Mouse (Mus musculus) granulocyte monocyte progenitor cell, adult 5-6 weeks (primary cell): ENCODE data around the gene Snd1. TPM values are rescaled to one million over a fixed set of nuclear protein-coding genes. Genes with fewer than 3 reads are reported as not detected.
A peak's percentile ranks its signal among the peaks of the same experiment; 100 is the strongest.

Source experiments
- ATAC-seq: replicated peaks from 2 replicates; pipeline ENCODE4 v1.8.0; 2016; ENCODE audit warnings: mild to moderate bottlenecking, moderate TSS enrichment, inconsistent platforms; ENCODE audit not compliant: poor library complexity, severe bottlenecking
- total RNA-seq, 2 experiments: library from RNA; stranded (forward) in 1 of 2; stranded (reverse) in 1 of 2; fragments of 200-712, 200-1000 nt in 1 of 2; fragments of >200 nt in 1 of 2; fragmentation: Nextera tagmentation in 1 of 2; gene quantifications; 2 replicates each; pipeline ENCODE4 v1.2.3; 2014 to 2017

Gene Snd1
- total RNA-seq, 2 experiments from 2014 or later: 139 to 188 TPM

DNA sequence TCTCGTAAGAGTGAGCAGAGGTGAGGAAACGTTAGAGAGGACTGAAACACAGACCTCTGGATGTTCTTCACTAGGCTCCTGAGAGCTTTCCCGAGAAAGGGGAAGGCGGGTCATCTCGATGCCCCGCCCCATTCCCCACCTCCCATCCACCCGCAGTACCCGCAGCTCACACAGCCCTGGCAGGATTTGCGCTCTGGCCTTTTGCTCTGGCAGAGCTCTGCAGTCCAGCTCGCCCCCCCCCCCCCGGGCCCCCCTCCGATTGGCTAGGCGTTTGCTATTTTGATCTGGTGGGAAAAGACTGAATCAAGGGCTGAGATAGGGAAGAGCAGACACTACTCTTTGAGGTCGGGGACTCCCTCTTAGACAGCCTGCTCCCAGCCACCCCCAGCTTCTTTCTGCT is 505.3 kb downstream of the Snd1 start:
- no peak for ATAC-seq

DNA sequence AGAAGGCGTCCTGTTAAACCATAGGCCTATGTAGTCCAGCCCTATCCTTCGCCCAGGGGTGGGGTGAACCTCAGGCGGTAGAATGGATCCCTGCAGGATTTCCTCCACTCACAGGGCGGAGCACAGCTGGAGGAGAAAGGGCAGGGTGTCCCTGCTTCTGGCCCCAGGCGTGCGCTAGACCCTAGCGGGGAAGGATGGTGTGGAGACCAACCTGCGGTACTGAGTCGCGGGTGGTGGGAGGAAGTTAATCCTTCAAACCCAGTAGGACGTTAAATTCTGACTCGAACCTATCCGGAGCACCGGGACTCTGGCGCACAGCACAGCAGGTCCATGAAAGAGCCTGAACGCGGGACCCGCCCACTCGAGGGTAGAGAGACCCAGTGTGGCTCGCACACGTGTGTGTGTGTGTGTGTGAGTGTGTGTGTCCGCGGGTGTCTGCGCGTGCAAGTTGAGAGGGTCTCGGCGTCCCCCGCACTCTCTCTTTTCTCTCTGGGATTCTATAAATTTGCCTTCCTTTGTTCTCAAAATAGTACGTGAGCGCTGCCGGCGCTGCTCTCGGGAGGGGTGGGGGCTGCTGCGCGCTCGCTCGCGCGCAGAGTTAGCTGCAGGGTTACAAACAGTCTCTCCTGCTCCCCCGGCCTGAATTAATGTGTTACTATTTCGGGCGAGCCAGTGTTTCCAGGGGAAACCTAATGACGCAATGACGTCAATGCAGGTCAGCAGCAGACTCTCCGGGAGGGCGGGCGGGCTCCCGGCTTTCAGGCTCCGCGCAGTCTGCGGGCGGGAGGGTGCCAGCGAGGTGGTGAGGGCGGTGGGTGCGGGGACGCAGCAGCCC is 506.0 kb downstream of the Snd1 start:
- ATAC-seq: 0 out of 2 replicates have a peak, but pooled peaks have one; percentile 21

DNA sequence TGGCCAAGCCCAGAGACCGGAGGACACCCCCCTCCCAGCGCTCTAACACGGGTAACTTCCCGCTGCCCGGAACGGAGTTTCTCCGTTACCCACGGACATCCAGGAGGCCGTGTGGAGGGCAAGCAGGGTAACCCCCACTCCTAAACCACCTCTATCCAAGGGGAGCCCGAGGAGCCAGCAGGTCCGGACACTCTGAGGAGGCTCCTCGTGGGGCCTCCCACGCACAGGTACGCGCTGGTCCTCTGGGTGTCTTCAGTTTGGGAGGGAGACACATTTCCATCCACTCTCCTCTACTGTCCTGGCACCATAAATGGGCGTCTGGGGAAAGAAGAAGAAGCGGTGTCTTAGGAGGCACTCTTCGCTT is 506.6 kb downstream of the Snd1 start:
- no peak for ATAC-seq

DNA sequence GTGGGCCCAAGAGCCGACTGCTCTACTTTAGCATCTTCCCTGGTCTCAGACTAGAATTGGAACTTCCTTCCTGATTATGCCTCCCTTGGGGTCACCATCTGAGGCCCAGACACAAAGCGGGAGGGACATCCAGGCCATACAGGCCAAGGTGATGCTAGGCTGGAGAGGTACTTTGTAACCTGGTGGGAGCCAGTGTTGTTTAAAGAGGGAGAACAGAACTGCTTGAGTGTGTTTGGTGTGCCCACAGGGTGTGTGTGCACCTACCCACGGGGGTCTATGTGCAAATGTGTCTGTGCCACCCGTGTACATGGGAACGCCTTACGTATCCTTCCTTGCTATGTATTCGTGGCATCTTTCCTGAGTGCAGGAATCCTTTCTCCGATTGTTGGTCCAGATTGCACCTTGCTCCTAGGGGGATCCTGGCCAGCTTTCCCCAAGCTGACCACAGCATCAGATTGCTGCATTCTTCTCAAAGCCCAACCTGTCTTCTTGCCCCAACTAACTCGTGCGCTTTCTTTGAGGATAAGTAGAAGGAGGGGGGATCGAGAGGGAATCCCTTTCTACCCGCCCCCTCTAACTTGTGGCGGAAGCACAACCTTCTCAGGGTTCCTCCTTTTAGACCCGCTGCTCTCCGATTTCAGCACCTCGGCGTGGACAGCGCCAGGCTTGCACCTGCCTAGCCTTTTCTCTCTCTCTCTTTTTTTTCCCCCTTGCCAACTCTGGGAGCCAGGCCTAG is 507.2 kb downstream of the Snd1 start:
- peak; percentile 77 for ATAC-seq

DNA sequence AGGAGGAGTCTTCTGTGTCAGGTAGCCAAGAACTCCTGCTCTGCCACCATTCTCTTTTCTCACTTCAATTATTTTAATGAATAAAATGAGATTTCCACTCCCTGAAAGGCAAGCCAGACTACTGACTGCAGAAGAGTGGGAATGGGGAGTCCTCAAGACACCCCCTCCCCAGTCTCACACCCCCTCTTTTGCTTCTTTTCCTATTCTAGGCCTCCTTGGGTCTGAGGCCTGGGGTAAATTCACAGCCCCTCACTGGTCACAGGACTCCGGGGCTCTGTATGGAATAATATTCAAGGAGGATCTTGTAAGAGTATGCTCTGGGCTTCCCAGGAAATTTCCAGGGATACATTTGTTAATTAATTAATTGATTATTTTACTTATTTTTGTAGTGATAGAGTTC is 507.9 kb downstream of the Snd1 start:
- ATAC-seq: no peak

Other genes with a start within 250 kb of the Snd1 start
- 35.8 and 48.4 TPM in 2 replicates for gene Zfp800, start 77.1 kb upstream of the Snd1 start, total RNA-seq (2014; fragmentation: Nextera tagmentation)
- 54.5 and 58.2 TPM in 2 replicates for gene Zfp800, start 77.1 kb upstream of the Snd1 start, total RNA-seq (2017)
- 34.4 and 53.3 TPM in 2 replicates for gene Arf5, start 51.6 kb upstream of the Snd1 start, total RNA-seq (2014; fragmentation: Nextera tagmentation)
- gene Arf5, start 51.6 kb upstream of the Snd1 start, total RNA-seq (2017): 42.1 and 59.1 TPM in 2 replicates
- gene Fscn3, start 47.4 kb upstream of the Snd1 start, total RNA-seq (2014; fragmentation: Nextera tagmentation): not detected in 2 replicates
- gene Fscn3, start 47.4 kb upstream of the Snd1 start, total RNA-seq (2017): not detected in 2 replicates
- gene Gcc1, start 46.7 kb upstream of the Snd1 start, total RNA-seq (2014; fragmentation: Nextera tagmentation): 7.0 TPM in 2 replicates
- 10.9 and 11.2 TPM in 2 replicates for gene Gcc1, start 46.7 kb upstream of the Snd1 start, total RNA-seq (2017)
- not detected in 2 replicates for gene Pax4, start 25.8 kb upstream of the Snd1 start, total RNA-seq (2014; fragmentation: Nextera tagmentation)
- gene Pax4, start 25.8 kb upstream of the Snd1 start, total RNA-seq (2017): not detected in 2 replicates